Mouse (Mus musculus) liver, embryonic 14.5 days (tissue): Measurements from ENCODE around the gene Faah. TPM values are rescaled to one million over a fixed set of nuclear protein-coding genes. Genes with fewer than 3 reads are reported as not detected.

Experiments used
- ATAC-seq: fragments of 200-750 bp; cut with Nextera tagmentation; 2 replicates; pipeline ENCODE4 v1.8.0; 2017; ENCODE audit warnings: moderate number of reproducible peaks, mild to moderate bottlenecking, moderate library complexity; ENCODE audit not compliant: insufficient read depth
- DNase-seq, 3 experiments: peaks; one replicate each; pipeline ENCODE4 v3.0.0-alpha.2; 2012 to 2013; ENCODE audit warnings: low read depth in 3 of 3, low spot score in 3 of 3
- H3K27ac ChIP-seq: fragments of 300-500 bp; sonication (generic); 2 replicates; pipeline ENCODE4 v1.5.1; 2014; ENCODE audit warnings: moderate library complexity, mild to moderate bottlenecking, control low read depth, inconsistent platforms
- H3K27me3 ChIP-seq: fragments of 300-500 bp; sonication (generic); 2 replicates; pipeline ENCODE4 v1.6.1; 2014; ENCODE audit warnings: mild to moderate bottlenecking, low read length, moderate library complexity; ENCODE audit not compliant: control insufficient read depth, insufficient read depth
- H3K36me3 ChIP-seq: fragments of 300-500 bp; sonication (generic); replicated peaks from 2 replicates; pipeline ENCODE4 v1.6.1; 2014; ENCODE audit warnings: low read depth; ENCODE audit not compliant: control insufficient read depth, insufficient read depth
- H3K4me1 ChIP-seq, 2 experiments: fragments of 200-500 bp in 1 of 2; fragments of 300-500 bp in 1 of 2; sonication (generic) in 1 of 2; replicated peaks; 2 replicates each; pipeline ENCODE4 v1.6.1; 2012 to 2014; ENCODE audit warnings: antibody characterized with exemption in 1 of 2, inconsistent platforms in 1 of 2, low read length in 1 of 2; ENCODE audit not compliant: control insufficient read depth in 2 of 2, insufficient read depth in 2 of 2
- H3K4me2 ChIP-seq: fragments of 300-500 bp; sonication (generic); 2 replicates; pipeline ENCODE4 v1.6.1; 2014; ENCODE audit warnings: low read depth, mild to moderate bottlenecking, control low read depth, moderate library complexity
- H3K4me3 ChIP-seq, 2 experiments: fragments of 200-500 bp in 1 of 2; fragments of 300-500 bp in 1 of 2; sonication (generic) in 1 of 2; 2 replicates each; pipeline ENCODE4 v1.5.1; 2012 to 2014; ENCODE audit warnings: low read depth in 2 of 2, low read length in 2 of 2, mild to moderate bottlenecking in 2 of 2, control low read depth in 1 of 2, inconsistent platforms in 1 of 2, moderate library complexity in 1 of 2; ENCODE audit not compliant: insufficient read depth in 1 of 2
- H3K9ac ChIP-seq: fragments of 300-500 bp; sonication (generic); replicated peaks from 2 replicates; pipeline ENCODE4 v1.6.1; 2014; ENCODE audit warnings: mild to moderate bottlenecking, control low read depth, moderate library complexity
- H3K9me3 ChIP-seq: fragments of 300-500 bp; sonication (generic); 2 replicates; pipeline ENCODE4 v1.6.1; 2016; ENCODE audit warnings: low read length, mixed read lengths; ENCODE audit not compliant: control insufficient read depth
- CTCF ChIP-seq: IDR thresholded peaks from 2 replicates; pipeline ENCODE4 v1.5.1; 2016; ENCODE audit warnings: antibody characterized with exemption, low read depth, control low read depth
- EP300 ChIP-seq: IDR thresholded peaks from 2 replicates; pipeline ENCODE4 v1.6.1; 2016; ENCODE audit warnings: antibody characterized with exemption, low read depth
- WGBS: fragments of 180-500 bp; shearing (Covaris S2); extraction: QIAGEN DNeasy Blood & Tissue Kit; methylation state at CpG from one replicate; pipeline ENCODE4 v1.1.7; 2014; ENCODE audit not compliant: insufficient replicate concordance; 5-methylcytosine and 5-hydroxymethylcytosine counted together
- polyA plus RNA-seq, 2 experiments: library from polyadenylated mRNA; depleted of rRNA in 1 of 2; stranded (reverse) in 1 of 2; unstranded in 1 of 2; fragments of >200 nt; fragmentation: Nextera tagmentation in 1 of 2; extraction: Ambion mirVana in 1 of 2; gene quantifications; 2 replicates each; pipeline versions ENCODE4 v1.2.1 to v1.2.3; 2012 to 2014

Faah gene
- polyA plus RNA-seq, 2 experiments = 3.8 to 4.1 TPM

- no peak overlapping the region for H3K9ac ChIP-seq
- TF ChIP-seq CTCF (no peak), EP300 (no peak)
- 2% methylated on average over 20 of the region's 20 CpGs for WGBS
Measured at GRCm38 (mm10) chr4:115936646-115937045, 81.1 kb downstream of the Faah start.

GRCm38 (mm10) chr4:115935835-115936581, 81.7 kb downstream of the Faah start:
- under 1% methylated on average over 36 of the region's 36 CpGs for WGBS
- Histone ChIP-seq H3K9me3 (no peaks in the 10 kb centered on the region), H3K4me1 (no peaks in the 10 kb centered on the region), H3K36me3 (no peaks in the 10 kb centered on the region), H3K27me3 (peaks cover 95% of the 10 kb centered on the region), H3K27ac (no peak overlapping the region), H3K4me3 (no peak overlapping the region), H3K4me2 (no peak overlapping the region), H3K9ac (no peak overlapping the region)
- DNase-seq = no peak
- TF ChIP-seq CTCF (no peak), EP300 (no peak)
- no peak for ATAC-seq

More at GRCm38 (mm10) chr4:115936646-115937045, 81.1 kb downstream of the Faah start:
- ATAC-seq = no peak
- Histone ChIP-seq H3K27me3 (peaks cover 97% of the 10 kb centered on the region), H3K4me1 (no peaks in the 10 kb centered on the region), H3K4me2 (no peak overlapping the region), H3K9me3 (no peaks in the 10 kb centered on the region), H3K4me3 (no peak overlapping the region), H3K27ac (no peak overlapping the region), H3K36me3 (no peaks in the 10 kb centered on the region)
- no peak for DNase-seq

GRCm38 (mm10) chr4:115931556-115932088, 86.1 kb downstream of the Faah start:
- WGBS = 38% methylated on average over 13 of the region's 13 CpGs
- ATAC-seq (no peak), DNase-seq (no peak)
- Histone ChIP-seq H3K27ac (no peak overlapping the region), H3K36me3 (no peaks in the 10 kb centered on the region), H3K4me1 (no peaks in the 10 kb centered on the region), H3K9ac (no peak overlapping the region), H3K27me3 (peaks cover 59% of the 10 kb centered on the region), H3K4me3 (no peak overlapping the region), H3K9me3 (no peaks in the 10 kb centered on the region), H3K4me2 (no peak overlapping the region)
- TF ChIP-seq CTCF = no peak
- no peak for TF ChIP-seq EP300

GRCm38 (mm10) chr4:115927637-115928036, 90.1 kb downstream of the Faah start:
- Histone ChIP-seq H3K36me3 (no peaks in the 10 kb centered on the region), H3K4me3 (no peak overlapping the region), H3K4me2 (no peak overlapping the region), H3K4me1 (no peaks in the 10 kb centered on the region), H3K9ac (no peak overlapping the region), H3K27me3 (peaks cover 22% of the 10 kb centered on the region), H3K9me3 (no peaks in the 10 kb centered on the region), H3K27ac (no peak overlapping the region)
- no peak for DNase-seq
- TF ChIP-seq CTCF (no peak), EP300 (no peak)
- 42% methylated on average over 7 of the region's 7 CpGs for WGBS
- no peak for ATAC-seq

DNA sequence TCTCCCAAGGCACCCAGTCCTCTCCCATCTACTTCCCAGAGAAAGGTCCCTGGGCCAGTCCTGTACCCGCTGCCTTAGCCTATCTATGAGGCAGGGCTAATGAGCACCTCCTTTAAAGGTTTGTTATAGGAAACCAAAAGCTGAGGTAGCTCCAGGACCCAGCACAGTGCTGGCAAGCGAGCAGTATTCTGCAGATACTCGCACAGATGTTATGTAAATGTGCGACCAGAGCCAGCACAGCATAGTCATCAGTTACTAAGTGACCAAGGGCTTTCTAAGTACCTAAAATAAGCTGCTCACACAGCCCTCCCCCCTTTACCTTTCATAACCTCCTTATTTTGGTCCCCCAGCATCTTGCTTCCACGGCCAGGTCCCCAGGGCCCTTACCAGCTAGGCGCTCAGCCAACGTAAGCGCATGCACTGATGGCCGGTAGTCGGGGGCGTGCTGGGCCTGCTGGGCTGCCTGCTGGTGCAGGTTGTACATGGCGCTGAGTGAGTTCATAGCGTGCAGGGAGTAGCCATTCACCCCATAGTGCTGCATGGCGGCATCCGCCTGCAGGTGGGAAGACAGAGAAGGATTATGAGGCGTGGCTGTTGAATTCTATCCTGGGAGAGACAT, 94.4 kb downstream of the Faah start:
- WGBS = 60% methylated on average over 16 of the region's 16 CpGs
- TF ChIP-seq EP300 (no peak), CTCF (no peak)
- Histone ChIP-seq H3K4me2 (no peak overlapping the region), H3K4me3 (no peak overlapping the region), H3K9me3 (no peaks in the 10 kb centered on the region), H3K4me1 (no peaks in the 10 kb centered on the region), H3K27me3 (no peaks in the 10 kb centered on the region; the same call in 1 of the 2 replicates), H3K27ac (no peak overlapping the region), H3K36me3 (no peaks in the 10 kb centered on the region), H3K9ac (no peak overlapping the region)
- no peak for DNase-seq
- ATAC-seq = no peak
